8 mouse cellular contexts compared by ENCODE assay signal in the genomic region with DNA sequence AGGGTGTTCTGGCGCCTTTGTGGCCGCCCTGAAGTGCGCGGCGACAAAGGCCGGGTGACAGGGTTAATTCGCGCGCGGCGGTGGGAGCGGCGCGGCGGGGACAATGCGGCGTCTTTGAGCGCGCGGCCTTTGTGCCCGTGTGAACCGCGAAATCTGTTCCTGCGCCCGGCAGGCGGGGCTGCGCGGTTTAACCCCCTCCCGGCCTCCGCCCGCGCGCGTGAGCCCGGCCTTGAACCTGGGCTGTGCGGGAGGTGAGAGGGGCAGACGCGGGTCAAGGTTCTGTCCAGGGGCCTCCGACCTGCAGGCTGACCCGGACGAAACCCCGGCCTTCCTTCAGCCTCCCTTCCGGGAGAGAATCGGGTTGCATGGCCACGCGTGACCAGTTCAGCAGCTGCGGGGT.
DNase-seq lines count a peak whose midpoint lies in the region; ATAC-seq lines count a peak whose summit lies in the region.

No protein-coding gene starts in this region.

- peak overlapping the region; percentile 34; the same call in 1 of the 2 replicates for H3K4me2 ChIP-seq in liver, embryonic 13.5 days

- no peak overlapping the region for H3K27ac ChIP-seq in liver, embryonic 13.5 days

- peak overlapping the region; percentile 2 for H3K4me3 ChIP-seq in megakaryocyte, embryonic 14.5 days (replicated peaks)
- H3K4me3 ChIP-seq in liver, embryonic 13.5 days (replicated peaks), result 0 out of 2 replicates have a peak overlapping the region, but pooled peaks have one; percentile 12

- WGBS in liver, embryonic 13.5 days (ENCODE audit: insufficient replicate concordance), result 4% methylated on average over 47 of the region's 47 CpGs

- no peaks in the 10 kb centered on the region for H3K36me3 ChIP-seq in megakaryocyte, embryonic 14.5 days (replicated peaks; ENCODE audit: low read length)
- H3K36me3 ChIP-seq in liver, embryonic 13.5 days, result no peaks in the 10 kb centered on the region

- H3K27me3 ChIP-seq in megakaryocyte, embryonic 14.5 days (replicated peaks), result peaks cover 82% of the 10 kb centered on the region
- peaks cover 83% of the 10 kb centered on the region for H3K27me3 ChIP-seq in liver, embryonic 13.5 days

- peaks cover 15% of the 10 kb centered on the region for H3K4me1 ChIP-seq in megakaryocyte, embryonic 14.5 days
- peaks cover 2% of the 10 kb centered on the region; the same call in 1 of the 2 replicates for H3K4me1 ChIP-seq in liver, embryonic 13.5 days (replicated peaks)

- ATAC-seq in megakaryocyte, adult 5-6 weeks (ENCODE audit: poor library complexity, severe bottlenecking), result no peak
- no peak for ATAC-seq in liver, embryonic 13.5 days (ENCODE audit: low read depth)
- ATAC-seq in inflammation-experienced regulatory T-cells, adult 6 months, result no peak

- DNase-seq in cerebellum, postnatal 10 days, result peak; percentile 33 to 35
- DNase-seq in cerebellum, adult 11 months, result no peak
- no peak for DNase-seq in liver, embryonic 13.5 days
- DNase-seq in thymus, postnatal 25 days, result no peak
- DNase-seq in adrenal gland, postnatal 4 days (ENCODE audit: low spot score in 2 of 2), result no peak

- no peak overlapping the region for H3K9ac ChIP-seq in liver, embryonic 13.5 days

- no peaks in the 10 kb centered on the region for H3K9me3 ChIP-seq in megakaryocyte, embryonic 14.5 days
- H3K9me3 ChIP-seq in liver, embryonic 13.5 days (replicated peaks), result no peaks in the 10 kb centered on the region

Comparison
In these comparisons a context has a peak if more than half of its experiments do, and no peak if none do; other contexts are left out.
1. DNase-seq: peak in cerebellum, postnatal 10 days (2 of 2); none in cerebellum, adult 11 months (single experiment), liver, embryonic 13.5 days (single experiment), thymus, postnatal 25 days (single experiment) and adrenal gland, postnatal 4 days (0 of 2).